Mouse (Mus musculus): ENCODE results near the gene Srxn1. TPM values are rescaled to one million over a fixed set of nuclear protein-coding genes. Genes with fewer than 3 reads are reported as not detected.

Srxn1 gene
- polyA plus RNA-seq, 1 experiment from 2014 or later: 17.9 TPM

DNA sequence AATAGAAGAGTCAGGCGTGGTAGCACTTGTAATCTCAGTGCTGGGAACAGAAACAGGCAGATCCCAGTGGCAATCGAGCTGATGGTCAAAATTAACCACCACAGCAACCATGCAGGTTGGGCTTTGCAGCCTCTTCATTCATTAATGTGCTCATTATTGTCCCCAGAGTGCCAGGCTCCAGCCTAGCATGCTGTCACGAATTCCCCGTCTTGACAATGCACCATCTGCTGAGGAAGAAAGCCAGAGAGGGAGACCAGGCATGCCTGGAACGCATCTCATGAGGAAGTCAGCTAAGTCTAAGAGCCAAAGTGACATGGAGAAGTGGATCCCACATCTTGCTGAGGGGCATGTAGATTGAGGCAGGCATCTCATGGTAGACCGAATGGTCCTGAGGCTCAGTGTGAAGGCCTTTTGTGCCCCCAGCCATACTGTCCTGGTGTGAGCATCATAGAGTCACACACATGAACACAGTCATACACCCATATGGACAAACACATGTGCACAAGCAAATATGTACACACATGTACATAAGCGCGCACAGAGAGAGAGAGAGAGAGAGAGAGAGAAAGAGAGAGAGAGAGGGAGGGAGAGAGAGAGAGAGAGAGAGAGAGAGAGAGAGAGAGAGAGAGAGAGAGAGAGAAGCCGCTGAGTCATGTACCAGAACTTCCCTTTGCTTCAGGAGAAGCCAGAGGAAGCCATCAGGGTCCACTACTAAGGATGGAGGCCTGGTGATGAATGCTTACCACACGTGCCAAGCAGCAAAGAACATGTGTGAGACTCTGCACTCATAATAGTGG, 34.1 kb downstream of the Srxn1 start:
- WGBS: 81% methylated on average over 10 of the region's 10 CpGs
- H3K4me2 ChIP-seq (replicated peaks; ENCODE audit: low read depth, low read length): no peak overlapping the region
- no peak overlapping the region for H3K27ac ChIP-seq (ENCODE audit: low read length)
- H3K4me3 ChIP-seq (ENCODE audit: low read length): no peak overlapping the region
- H3K9me3 ChIP-seq (ENCODE audit: low read length): no peaks in the 10 kb centered on the region
- peaks cover 19% of the 10 kb centered on the region for H3K27me3 ChIP-seq (ENCODE audit: insufficient read depth, low read length)
- peaks cover 33% of the 10 kb centered on the region for H3K4me1 ChIP-seq (ENCODE audit: insufficient read depth, low read length)
- H3K36me3 ChIP-seq (ENCODE audit: insufficient read depth, low read length): no peaks in the 10 kb centered on the region
- no peak overlapping the region for H3K9ac ChIP-seq (replicated peaks; ENCODE audit: low read length)
- ATAC-seq (ENCODE audit: low FRiP score, low TSS enrichment): no peak

DNA sequence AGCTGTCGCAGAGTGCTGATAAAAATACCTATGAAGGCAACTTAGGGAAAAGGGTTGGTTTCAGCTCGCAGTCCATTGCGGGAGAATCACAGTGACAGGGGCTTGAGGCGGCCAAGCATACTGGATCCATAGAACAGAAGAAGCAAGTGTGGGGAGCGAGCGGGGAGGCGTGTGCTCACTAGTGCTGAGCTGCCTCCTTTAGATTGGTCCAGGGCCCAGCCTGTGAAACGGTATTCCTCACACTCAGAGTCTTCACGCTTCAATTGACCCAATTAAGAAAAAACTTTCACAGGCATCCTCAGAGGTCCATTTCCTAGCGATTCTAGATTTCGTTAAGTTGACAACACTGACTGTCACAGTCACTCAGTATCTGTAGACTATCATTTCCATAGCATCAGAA, 35.6 kb downstream of the Srxn1 start:
- H3K36me3 ChIP-seq (ENCODE audit: insufficient read depth, low read length): no peaks in the 10 kb centered on the region
- no peak for ATAC-seq (ENCODE audit: low FRiP score, low TSS enrichment)
- no peak overlapping the region for H3K4me3 ChIP-seq (ENCODE audit: low read length)
- 25% methylated on average over 11 of the region's 11 CpGs for WGBS
- H3K4me2 ChIP-seq (replicated peaks; ENCODE audit: low read depth, low read length): no peak overlapping the region
- H3K9me3 ChIP-seq (ENCODE audit: low read length): no peaks in the 10 kb centered on the region
- no peak overlapping the region for H3K9ac ChIP-seq (replicated peaks; ENCODE audit: low read length)
- no peak overlapping the region; the same call in 1 of the 2 replicates for H3K27ac ChIP-seq (ENCODE audit: low read length)
- peaks cover 33% of the 10 kb centered on the region for H3K27me3 ChIP-seq (ENCODE audit: insufficient read depth, low read length)
- peaks cover 33% of the 10 kb centered on the region for H3K4me1 ChIP-seq (ENCODE audit: insufficient read depth, low read length)

DNA sequence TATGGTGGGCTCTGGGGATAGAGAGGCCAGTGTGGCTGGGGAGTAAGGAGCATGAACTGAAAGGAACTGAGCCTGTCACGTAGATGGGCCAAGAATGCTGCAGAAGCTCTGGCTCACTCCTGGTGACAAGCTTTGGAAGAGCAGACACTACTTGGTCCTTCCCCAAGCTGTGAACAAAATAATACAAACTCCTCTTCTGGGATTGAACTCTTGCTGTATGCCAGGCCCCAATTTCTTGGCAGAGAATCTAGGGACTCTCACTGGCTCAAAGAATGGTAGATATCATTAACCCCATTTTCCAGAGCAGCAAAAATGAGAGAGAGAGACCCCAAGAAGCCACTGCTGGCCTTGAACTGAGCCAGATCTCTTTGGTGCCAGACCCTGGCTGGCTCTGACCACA, 36.2 kb downstream of the Srxn1 start:
- peaks cover 33% of the 10 kb centered on the region for H3K27me3 ChIP-seq (ENCODE audit: insufficient read depth, low read length)
- 47% methylated on average over 1 of the region's 1 CpGs for WGBS
- peak overlapping the region; percentile 66; the same call in 1 of the 2 replicates for H3K9ac ChIP-seq (replicated peaks; ENCODE audit: low read length)
- no peaks in the 10 kb centered on the region for H3K9me3 ChIP-seq (ENCODE audit: low read length)
- peak overlapping the region; percentile 82 for H3K4me2 ChIP-seq (replicated peaks; ENCODE audit: low read depth, low read length)
- peak overlapping the region; percentile 77 for H3K27ac ChIP-seq (ENCODE audit: low read length)
- H3K4me1 ChIP-seq (ENCODE audit: insufficient read depth, low read length): peaks cover 33% of the 10 kb centered on the region
- H3K36me3 ChIP-seq (ENCODE audit: insufficient read depth, low read length): no peaks in the 10 kb centered on the region
- ATAC-seq (ENCODE audit: low FRiP score, low TSS enrichment): no peak
- peak overlapping the region; percentile 55 for H3K4me3 ChIP-seq (ENCODE audit: low read length)

DNA sequence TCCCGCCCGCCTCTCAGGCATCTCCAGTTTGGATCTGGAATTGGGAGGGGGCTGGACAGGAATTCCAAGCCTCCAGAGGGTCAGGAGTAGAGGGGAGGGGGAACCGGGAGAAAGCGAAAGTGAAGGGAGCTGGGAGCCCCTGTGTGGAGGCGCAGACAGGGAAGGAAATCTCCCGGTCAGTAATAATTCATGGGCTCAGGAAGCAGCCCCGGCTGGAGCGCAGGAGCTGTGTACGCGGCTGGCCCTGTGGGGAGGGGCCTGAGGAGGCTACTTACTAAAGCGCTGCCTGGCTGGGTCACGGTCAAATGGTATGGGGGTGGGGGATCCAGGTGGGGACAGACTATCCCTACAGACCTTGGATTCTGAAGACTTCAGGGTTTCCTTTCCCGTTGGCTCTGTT, 36.7 kb downstream of the Srxn1 start:
- WGBS: 0% methylated on average over 13 of the region's 13 CpGs
- peak overlapping the region; percentile 82 for H3K4me2 ChIP-seq (replicated peaks; ENCODE audit: low read depth, low read length)
- ATAC-seq (ENCODE audit: low FRiP score, low TSS enrichment): peak; percentile 89
- peak overlapping the region; percentile 66 for H3K9ac ChIP-seq (replicated peaks; ENCODE audit: low read length)
- H3K27me3 ChIP-seq (ENCODE audit: insufficient read depth, low read length): peaks cover 33% of the 10 kb centered on the region
- H3K27ac ChIP-seq (ENCODE audit: low read length): peak overlapping the region; percentile 77
- peak overlapping the region; percentile 55 for H3K4me3 ChIP-seq (ENCODE audit: low read length)
- no peaks in the 10 kb centered on the region for H3K9me3 ChIP-seq (ENCODE audit: low read length)
- no peaks in the 10 kb centered on the region for H3K36me3 ChIP-seq (ENCODE audit: insufficient read depth, low read length)
- peaks cover 33% of the 10 kb centered on the region for H3K4me1 ChIP-seq (ENCODE audit: insufficient read depth, low read length)

DNA sequence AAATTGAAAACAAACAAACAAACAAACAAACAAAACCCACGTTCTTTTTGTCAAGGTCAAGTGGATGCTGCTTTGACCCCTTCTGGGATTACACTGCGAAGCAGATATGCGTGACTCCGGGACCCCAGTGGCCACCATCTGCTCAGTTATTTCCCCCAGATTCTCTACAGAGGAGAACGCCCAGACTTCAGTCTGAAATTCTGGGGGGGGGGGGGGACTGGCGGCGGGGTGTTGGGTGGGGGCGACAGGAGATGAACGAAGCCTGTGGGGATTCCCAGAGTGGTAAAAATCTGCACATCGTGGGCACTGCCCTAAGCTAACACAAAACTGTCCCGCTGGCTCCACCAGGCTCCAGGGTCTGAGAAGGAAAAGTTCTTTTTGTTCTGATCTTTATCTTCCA, 37.3 kb downstream of the Srxn1 start:
- H3K4me2 ChIP-seq (replicated peaks; ENCODE audit: low read depth, low read length): peak overlapping the region; percentile 82
- H3K9ac ChIP-seq (replicated peaks; ENCODE audit: low read length): no peak overlapping the region
- no peak for ATAC-seq (ENCODE audit: low FRiP score, low TSS enrichment)
- peak overlapping the region; percentile 55 for H3K4me3 ChIP-seq (ENCODE audit: low read length)
- 2% methylated on average over 11 of the region's 11 CpGs for WGBS
- H3K9me3 ChIP-seq (ENCODE audit: low read length): no peaks in the 10 kb centered on the region
- peaks cover 33% of the 10 kb centered on the region for H3K4me1 ChIP-seq (ENCODE audit: insufficient read depth, low read length)
- H3K27me3 ChIP-seq (ENCODE audit: insufficient read depth, low read length): peaks cover 33% of the 10 kb centered on the region
- H3K27ac ChIP-seq (ENCODE audit: low read length): peak overlapping the region; percentile 32
- H3K36me3 ChIP-seq (ENCODE audit: insufficient read depth, low read length): no peaks in the 10 kb centered on the region

DNA sequence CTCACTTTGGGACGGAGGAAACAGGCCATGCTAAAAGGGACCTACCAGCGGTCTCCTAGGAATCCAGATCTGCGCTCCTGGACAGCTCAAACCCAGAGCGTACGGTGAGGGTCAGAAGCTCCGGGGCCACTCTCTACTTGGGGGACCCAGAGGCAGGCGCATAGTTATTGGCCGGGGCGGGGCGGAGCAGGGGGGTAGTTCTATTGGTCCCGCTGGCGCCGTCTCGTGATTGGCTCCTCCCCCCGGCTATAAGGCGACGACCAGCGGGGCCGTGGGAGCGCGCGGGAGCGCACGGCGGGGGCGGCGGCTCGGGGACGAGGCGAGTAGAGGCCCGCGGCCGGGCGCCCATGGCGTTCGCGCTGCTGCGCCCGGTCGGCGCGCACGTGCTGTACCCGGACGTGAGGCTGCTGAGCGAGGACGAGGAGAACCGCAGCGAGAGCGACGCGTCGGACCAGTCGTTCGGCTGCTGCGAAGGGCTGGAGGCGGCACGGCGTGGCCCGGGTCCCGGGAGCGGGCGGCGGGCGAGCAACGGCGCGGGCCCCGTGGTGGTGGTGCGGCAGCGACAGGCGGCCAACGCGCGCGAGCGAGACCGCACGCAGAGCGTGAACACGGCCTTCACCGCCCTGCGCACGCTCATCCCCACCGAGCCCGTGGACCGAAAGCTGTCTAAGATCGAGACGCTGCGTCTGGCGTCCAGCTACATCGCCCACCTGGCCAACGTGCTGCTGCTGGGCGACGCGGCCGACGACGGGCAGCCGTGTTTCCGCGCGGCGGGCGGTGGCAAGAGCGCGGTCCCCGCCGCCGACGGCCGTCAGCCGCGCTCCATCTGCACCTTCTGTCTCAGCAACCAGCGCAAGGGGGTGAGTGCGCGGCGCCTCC, 38.2 kb downstream of the Srxn1 start, which contains the start of gene Tcf15:
Tcf15 (plus strand) TSS at position 283 of the 879 bp plus-strand sequence.
- no peaks in the 10 kb centered on the region for H3K9me3 ChIP-seq (ENCODE audit: low read length)
- under 1% methylated on average over 117 of the region's 118 CpGs for WGBS
- peak within 1 kb of the TSS; percentile 55 for H3K4me3 ChIP-seq (ENCODE audit: low read length)
- peaks cover 33% of the 10 kb centered on the region for H3K4me1 ChIP-seq (ENCODE audit: insufficient read depth, low read length)
- peak; percentile 73 for ATAC-seq (ENCODE audit: low FRiP score, low TSS enrichment)
- peak within 1 kb of the TSS; percentile 54 for H3K27ac ChIP-seq (ENCODE audit: low read length)
- H3K9ac ChIP-seq (replicated peaks; ENCODE audit: low read length): peak within 1 kb of the TSS; percentile 63
- peaks cover 33% of the 10 kb centered on the region for H3K27me3 ChIP-seq (ENCODE audit: insufficient read depth, low read length)
- peak within 1 kb of the TSS; percentile 82 for H3K4me2 ChIP-seq (replicated peaks; ENCODE audit: low read depth, low read length)
- H3K36me3 ChIP-seq (ENCODE audit: insufficient read depth, low read length): no peaks in the 10 kb centered on the region

DNA sequence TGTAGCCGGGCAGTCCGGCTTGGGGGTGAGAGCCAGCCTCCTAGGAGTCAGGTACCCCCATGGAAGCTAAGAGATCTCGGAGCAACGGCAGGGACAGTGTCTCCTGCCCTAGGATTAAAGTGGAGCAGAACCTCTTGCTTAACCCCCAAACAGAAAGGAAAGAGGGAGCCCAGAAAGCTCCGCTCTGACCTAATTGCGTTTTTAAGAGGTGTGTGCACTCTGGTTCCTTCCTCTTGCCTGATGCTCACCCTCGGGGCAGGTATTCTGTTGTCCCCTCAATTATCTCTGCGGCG, 38.8 kb downstream of the Srxn1 start:
- Histone ChIP-seq H3K9ac (replicated peaks; ENCODE audit: low read length) (peak overlapping the region; percentile 63), H3K4me2 (replicated peaks; ENCODE audit: low read depth, low read length) (peak overlapping the region; percentile 82), H3K4me1 (ENCODE audit: insufficient read depth, low read length) (peaks cover 33% of the 10 kb centered on the region), H3K36me3 (ENCODE audit: insufficient read depth, low read length) (no peaks in the 10 kb centered on the region), H3K27ac (ENCODE audit: low read length) (no peak overlapping the region), H3K9me3 (ENCODE audit: low read length) (no peaks in the 10 kb centered on the region), H3K4me3 (ENCODE audit: low read length) (peak overlapping the region; percentile 55), H3K27me3 (ENCODE audit: insufficient read depth, low read length) (peaks cover 33% of the 10 kb centered on the region)
- 18% methylated on average over 9 of the region's 9 CpGs for WGBS
- no peak for ATAC-seq (ENCODE audit: low FRiP score, low TSS enrichment)

DNA sequence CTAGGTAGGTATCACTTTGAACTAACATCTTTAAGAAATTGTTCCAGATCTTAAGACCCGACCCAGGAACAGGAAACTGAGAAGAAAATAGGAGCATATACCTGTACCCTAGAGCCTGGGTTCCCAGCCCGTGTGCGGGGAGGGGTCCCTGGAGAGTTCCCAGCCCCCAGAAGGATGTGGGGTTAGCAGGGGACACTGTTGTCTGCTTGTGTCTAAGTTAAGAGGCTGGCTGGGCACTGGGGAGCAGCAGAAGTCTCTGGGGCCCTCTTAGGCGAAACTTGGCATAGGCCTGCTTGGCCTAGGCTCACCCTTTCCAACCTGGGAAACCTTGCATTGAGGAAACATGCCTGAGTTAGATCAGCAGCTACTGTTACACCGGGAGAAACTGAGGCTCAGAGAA, 39.2 kb downstream of the Srxn1 start:
- peaks cover 33% of the 10 kb centered on the region for H3K27me3 ChIP-seq (ENCODE audit: insufficient read depth, low read length)
- no peak overlapping the region for H3K9ac ChIP-seq (replicated peaks; ENCODE audit: low read length)
- no peak for ATAC-seq (ENCODE audit: low FRiP score, low TSS enrichment)

DNA sequence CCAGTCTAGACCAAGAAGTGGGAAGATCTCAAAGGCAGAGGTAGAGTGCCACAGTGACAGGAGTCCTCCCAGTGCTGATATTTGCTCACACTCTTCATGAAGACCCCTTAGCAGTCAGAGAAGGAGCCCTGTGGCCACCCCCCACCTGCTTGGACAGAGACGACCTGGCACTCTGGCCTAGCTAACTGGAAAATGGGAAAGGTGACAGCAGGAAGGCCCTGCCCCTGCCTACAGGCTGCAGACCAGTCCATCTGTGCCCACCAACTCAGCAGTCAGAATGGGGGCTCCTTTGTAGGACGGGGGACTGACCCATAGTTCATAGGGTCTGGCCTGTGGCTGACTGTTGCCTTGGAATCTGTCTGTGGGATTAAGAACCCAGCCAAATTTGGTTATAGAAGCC, 40.4 kb downstream of the Srxn1 start:
- H3K27me3 ChIP-seq (ENCODE audit: insufficient read depth, low read length): peaks cover 33% of the 10 kb centered on the region
- H3K4me2 ChIP-seq (replicated peaks; ENCODE audit: low read depth, low read length): no peak overlapping the region; the same call in 1 of the 2 replicates
- no peak overlapping the region for H3K9ac ChIP-seq (replicated peaks; ENCODE audit: low read length)
- no peak overlapping the region for H3K27ac ChIP-seq (ENCODE audit: low read length)
- no peak overlapping the region for H3K4me3 ChIP-seq (ENCODE audit: low read length)
- no peak for ATAC-seq (ENCODE audit: low FRiP score, low TSS enrichment)
- no peaks in the 10 kb centered on the region for H3K9me3 ChIP-seq (ENCODE audit: low read length)
- WGBS: 65% methylated on average over 2 of the region's 2 CpGs
- H3K36me3 ChIP-seq (ENCODE audit: insufficient read depth, low read length): no peaks in the 10 kb centered on the region
- H3K4me1 ChIP-seq (ENCODE audit: insufficient read depth, low read length): peaks cover 33% of the 10 kb centered on the region

More for the DNA sequence above, 39.2 kb downstream of the Srxn1 start:
- Histone ChIP-seq H3K36me3 (ENCODE audit: insufficient read depth, low read length) (no peaks in the 10 kb centered on the region), H3K4me1 (ENCODE audit: insufficient read depth, low read length) (peaks cover 33% of the 10 kb centered on the region), H3K9me3 (ENCODE audit: low read length) (no peaks in the 10 kb centered on the region), H3K27ac (ENCODE audit: low read length) (no peak overlapping the region), H3K4me2 (replicated peaks; ENCODE audit: low read depth, low read length) (peak overlapping the region; percentile 82), H3K4me3 (ENCODE audit: low read length) (peak overlapping the region; percentile 55)
- 66% methylated on average over 5 of the region's 5 CpGs for WGBS

Measured in kidney, embryonic 16.5 days (tissue).